Mouse (Mus musculus) CH12.LX (cell line): ENCODE measurements at regions not wholly inside any gene's neighbourhood (a gene's known extent, or its start where the extent isn't known, plus 50 kb on each side); places are given as distances from the start of the nearest gene placed in this dataset.

Source experiments
- CTCF ChIP-seq, 2 experiments: IDR thresholded peaks in 1 of 2; conservative IDR thresholded peaks in 1 of 2; 2 replicates each; pipeline ENCODE4 v1.5.1; 2011 to 2012; ENCODE audit warnings: low read depth in 2 of 2, low read length in 2 of 2, improper control_type of control experiment in 1 of 2, inconsistent platforms in 1 of 2, mild to moderate bottlenecking in 1 of 2, moderate library complexity in 1 of 2
- E2F4 ChIP-seq: IDR thresholded peaks from 2 replicates; pipeline ENCODE4 v1.6.1; 2011; ENCODE audit warnings: low read depth, low read length, improper control_type of control experiment; ENCODE audit not compliant: insufficient replicate concordance
- GABPA ChIP-seq: IDR thresholded peaks from 2 replicates; pipeline ENCODE4 v1.6.1; 2012; ENCODE audit warnings: low read depth, low read length, improper control_type of control experiment, inconsistent platforms; ENCODE audit not compliant: insufficient replicate concordance
- HCFC1 ChIP-seq: IDR thresholded peaks from 2 replicates; pipeline ENCODE4 v1.6.1; 2012; ENCODE audit warnings: low read depth, mild to moderate bottlenecking, inconsistent platforms, low read length, improper control_type of control experiment
- MAFK ChIP-seq: IDR thresholded peaks from 2 replicates; pipeline ENCODE4 v1.6.1; 2011; ENCODE audit warnings: low read length, improper control_type of control experiment; ENCODE audit not compliant: insufficient replicate concordance
- MAX ChIP-seq: IDR thresholded peaks from 2 replicates; pipeline ENCODE4 v1.6.1; 2011; ENCODE audit warnings: low read length, improper control_type of control experiment
- MAZ ChIP-seq: IDR thresholded peaks from 2 replicates; pipeline ENCODE4 v1.6.1; 2012; ENCODE audit warnings: low read depth, mild to moderate bottlenecking, inconsistent platforms, low read length, improper control_type of control experiment, moderate library complexity
- MXI1 ChIP-seq: IDR thresholded peaks from 2 replicates; pipeline ENCODE4 v1.6.1; 2011; ENCODE audit warnings: mild to moderate bottlenecking, low read depth, low read length, improper control_type of control experiment
- MYC ChIP-seq: IDR thresholded peaks from 2 replicates; pipeline ENCODE4 v1.6.1; 2011; ENCODE audit warnings: low read depth, mild to moderate bottlenecking, improper control_type of control experiment, low read length
- POLR2A ChIP-seq: IDR thresholded peaks from 2 replicates; pipeline ENCODE4 v1.6.1; 2011; ENCODE audit warnings: low read depth, mild to moderate bottlenecking, improper control_type of control experiment, low read length
- SIN3A ChIP-seq: IDR thresholded peaks from 2 replicates; pipeline ENCODE4 v1.6.1; 2012; ENCODE audit warnings: low read length, improper control_type of control experiment, inconsistent platforms
- TCF12 ChIP-seq: IDR thresholded peaks from 2 replicates; pipeline ENCODE4 v1.6.1; 2014; ENCODE audit warnings: low read depth, mild to moderate bottlenecking, inconsistent platforms, low read length, improper control_type of control experiment
- ZKSCAN1 ChIP-seq: IDR thresholded peaks from 2 replicates; pipeline ENCODE4 v1.6.1; 2012; ENCODE audit warnings: low read depth, inconsistent platforms, low read length, improper control_type of control experiment, borderline replicate concordance

DNA sequence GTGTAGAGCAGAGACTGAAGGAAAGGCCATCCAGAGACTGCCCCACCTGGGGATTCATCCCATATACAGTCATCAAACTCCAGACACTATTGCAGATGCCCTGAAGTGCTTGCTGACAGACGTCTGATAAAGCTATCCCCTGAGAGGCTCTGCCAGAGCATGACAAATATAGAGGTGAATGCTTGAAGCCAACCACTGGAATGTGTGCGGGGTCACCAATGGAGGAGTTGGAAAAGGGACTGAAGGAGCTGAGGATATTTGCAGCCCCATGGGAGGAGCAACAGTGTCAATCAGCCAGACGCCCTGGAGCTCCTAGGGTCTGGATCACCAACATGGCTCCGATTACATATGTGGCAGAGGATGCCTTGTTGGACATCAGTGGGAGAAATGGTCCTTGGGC is 392.1 kb upstream of the Oprm1 start:
- TF ChIP-seq GABPA: no peak
- no peak for TF ChIP-seq MAX
- TF ChIP-seq CTCF (conservative IDR thresholded peaks at IDR 0.05 in 1 of 2, IDR thresholded peaks at IDR 0.05 in 1 of 2; ENCODE audit: low read depth in 2 of 2, low read length in 2 of 2): no peak
- TF ChIP-seq MAFK: no peak
- no peak for TF ChIP-seq HCFC1
- TF ChIP-seq E2F4: no peak
- TF ChIP-seq SIN3A: no peak
- no peak for TF ChIP-seq POLR2A
- no peak for TF ChIP-seq MYC
- no peak for TF ChIP-seq MAZ
- TF ChIP-seq ZKSCAN1: no peak
- no peak for TF ChIP-seq MXI1
- no peak for TF ChIP-seq TCF12
